Mouse (Mus musculus): ENCODE results near the gene Mars.
A peak's percentile ranks its signal among the peaks of the same experiment; 100 is the strongest.
"Not testable (repeated sequence)": the region's sequence is repeated elsewhere in the genome, so short reads cannot be mapped to it uniquely, and the experiment has no call there.

The Mars gene

DNA sequence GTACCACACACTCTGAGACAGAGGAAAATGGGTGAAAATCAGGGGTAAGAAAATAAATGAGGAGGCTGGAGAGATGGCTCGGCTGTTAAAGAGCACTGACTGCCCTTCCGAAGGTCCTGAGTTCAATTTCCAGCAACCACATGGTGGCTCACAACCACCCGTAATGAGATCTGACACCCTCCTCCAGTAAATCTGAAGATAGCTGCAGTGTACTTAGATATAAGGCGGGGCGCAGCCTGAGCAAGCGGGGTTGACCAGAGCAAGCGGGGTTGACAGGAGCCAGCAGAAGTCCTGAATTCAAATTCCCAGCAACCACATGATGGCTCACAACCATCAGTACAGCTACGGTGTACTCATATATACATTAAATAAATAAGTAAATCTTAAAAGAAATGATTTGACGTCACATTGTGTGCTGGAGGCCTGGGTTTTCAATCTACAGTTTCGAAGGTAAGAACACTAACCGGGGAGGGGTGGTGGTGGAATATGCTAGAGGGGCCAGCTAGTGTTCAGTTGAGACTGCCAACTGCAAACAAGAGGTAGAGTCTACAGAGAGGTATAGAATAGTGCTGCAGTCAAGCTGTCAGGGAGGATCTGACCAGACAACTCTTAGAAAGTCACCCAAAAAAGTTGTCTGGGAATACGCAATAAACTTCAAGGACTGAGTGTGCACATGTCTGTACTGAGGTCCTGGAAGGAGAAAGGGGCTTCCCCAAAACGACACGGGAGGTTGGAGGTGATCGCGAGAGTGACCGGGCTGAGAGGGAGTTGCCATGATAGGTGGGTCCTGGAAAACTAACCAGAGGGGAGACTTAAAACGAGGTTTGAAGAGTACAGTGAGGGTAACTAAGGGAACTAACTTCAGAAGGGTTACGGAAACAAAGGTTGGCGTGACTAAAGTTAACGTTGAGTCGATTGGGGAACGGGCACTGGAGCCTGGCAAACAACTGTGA lies 787 bp downstream of the Mars start:
- DNase-seq (ENCODE audit: low spot score in 2 of 2) = no peak

DNA sequence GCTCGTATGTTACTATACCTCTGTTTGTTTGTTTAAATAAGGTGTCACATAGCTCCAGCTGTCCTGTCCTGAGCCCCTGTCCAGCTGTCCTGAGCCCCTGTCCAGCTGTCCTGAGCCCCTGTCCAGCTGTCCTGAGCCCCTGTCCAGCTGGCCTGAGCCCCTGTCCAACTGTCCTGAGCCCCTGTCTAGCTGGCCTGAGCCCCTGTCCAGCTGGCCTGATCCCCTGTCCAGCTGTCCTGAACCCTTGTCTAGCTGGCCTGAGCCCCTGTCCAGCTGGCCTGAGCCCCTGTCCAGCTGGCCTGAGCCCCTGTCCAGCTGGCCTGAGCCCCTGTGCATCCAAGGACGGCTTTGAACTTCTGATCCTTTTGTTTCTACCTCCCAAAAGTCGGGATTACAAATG lies 2.4 kb downstream of the Mars start:
- not testable (repeated sequence) for DNase-seq (ENCODE audit: low spot score in 2 of 2)

DNA sequence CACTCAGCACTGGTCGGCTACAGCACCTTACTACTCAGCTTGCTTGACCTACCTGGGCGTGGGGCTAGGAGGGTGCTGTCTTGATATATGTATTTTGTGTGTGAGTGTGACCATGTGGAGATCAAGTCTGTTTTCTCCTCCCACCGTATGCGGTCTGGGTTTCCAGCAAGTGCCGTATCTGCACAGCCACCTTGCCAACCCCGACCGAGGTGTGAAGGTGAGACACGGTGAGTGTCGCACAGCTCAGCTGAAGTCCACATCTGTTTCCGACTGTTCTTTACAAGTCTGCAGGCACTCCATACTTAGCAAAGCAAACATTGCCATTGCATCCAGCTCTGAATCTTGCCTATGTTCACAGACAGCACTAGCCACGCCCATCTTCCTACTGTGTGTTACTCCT lies 8.4 kb downstream of the Mars start:
- no peak for DNase-seq (ENCODE audit: low spot score in 2 of 2)

DNA sequence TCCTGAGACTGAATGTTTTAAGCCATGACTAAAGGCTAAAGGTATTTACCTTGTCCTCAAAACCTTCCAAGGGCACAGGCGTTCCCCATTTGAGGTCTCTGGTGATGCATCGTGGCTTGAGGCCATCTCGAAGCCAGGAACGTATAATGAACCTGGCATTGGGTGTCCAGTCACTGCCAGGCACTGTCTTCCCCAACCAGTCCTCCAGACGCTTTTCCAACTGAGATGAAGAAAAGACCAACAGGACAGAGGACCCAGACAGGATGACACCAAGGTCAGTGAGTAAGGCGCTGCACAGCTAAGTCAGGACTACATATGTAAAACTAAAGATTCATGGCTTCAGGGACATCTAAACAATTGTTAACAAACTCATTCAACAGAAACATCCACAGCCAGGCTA lies 11.2 kb downstream of the Mars start:
- DNase-seq (ENCODE audit: low spot score in 2 of 2) = no peak

DNA sequence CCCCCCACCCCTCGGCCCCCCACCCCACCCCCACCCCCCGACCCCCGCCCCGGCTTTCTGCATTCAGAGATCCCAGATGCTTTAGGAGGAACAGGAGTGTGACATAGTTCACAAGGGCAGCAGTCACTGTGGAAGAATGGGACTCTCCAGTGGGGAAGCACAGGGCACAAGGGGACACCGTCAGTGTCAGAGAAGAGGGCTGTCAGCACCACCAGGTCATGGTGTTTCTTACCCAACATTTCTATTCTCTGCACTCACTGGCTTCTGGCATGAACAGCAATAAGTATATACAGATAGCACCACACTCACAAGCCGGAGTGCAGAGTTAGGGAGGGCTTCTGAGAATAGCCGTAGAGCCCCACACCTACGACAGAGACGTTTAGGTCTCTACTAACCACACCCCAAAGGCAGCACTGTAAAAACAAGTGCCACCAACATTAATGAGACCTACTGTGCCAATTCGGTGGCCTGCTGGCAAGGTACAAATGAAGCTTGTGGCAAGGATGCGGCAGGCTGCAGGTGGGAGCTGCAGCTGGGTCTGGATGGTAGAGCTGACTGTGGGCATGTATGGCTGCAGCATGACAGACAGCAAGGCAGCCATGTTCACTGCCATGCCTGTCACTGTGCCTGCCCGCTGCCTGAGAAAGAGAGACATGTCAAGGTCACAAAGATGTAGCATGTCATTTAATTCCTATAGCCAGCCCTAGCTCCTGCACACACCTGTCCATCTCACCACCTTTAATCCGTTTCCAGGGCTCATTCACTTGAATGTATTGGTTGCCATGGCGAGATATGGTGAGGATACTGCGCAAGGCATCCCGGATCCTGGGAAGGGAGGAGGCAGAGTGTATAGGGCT lies 14.3 kb downstream of the Mars start:
- no peak for DNase-seq (ENCODE audit: low spot score in 2 of 2)

DNA sequence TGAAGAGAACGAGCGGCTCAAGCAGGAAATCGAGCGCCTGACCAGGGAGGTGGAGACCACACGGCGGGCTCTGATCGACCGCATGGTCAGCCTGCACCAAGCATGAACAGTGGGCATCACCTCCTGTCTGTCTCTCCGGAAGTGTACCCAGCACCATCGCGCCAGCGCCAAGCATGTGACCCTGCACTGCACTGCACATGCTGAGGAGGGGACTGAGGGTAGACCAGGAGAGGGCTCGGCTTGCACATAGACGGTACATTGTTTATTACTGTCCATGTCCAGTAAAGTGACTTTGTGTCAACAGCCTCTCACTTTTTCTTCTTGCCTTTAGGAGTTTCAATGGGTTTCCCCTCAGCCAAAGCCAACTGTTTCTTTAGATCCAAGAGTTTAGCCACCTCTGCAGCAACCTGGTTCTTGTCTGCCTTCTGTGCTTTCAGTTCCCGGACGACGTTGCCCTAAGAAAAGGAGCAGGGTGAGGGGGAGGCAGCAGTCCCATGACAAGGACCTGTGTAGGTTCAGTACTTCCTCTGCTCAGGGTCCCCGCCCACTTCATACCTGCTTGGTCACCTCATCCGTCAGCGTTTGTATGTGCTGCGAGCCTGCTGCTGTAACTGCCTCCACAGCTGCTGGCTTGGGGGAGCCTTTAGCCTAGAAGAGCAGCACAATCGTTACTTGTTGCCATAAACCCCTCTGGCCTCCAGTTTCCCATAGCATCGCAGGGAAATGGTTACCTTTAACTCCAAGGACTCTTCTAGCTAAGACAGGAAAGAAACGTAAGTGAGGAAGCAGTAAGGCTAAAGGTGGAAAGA lies 15.4 kb downstream of the Mars start:
- DNase-seq (ENCODE audit: low spot score in 2 of 2) = no peak

DNA sequence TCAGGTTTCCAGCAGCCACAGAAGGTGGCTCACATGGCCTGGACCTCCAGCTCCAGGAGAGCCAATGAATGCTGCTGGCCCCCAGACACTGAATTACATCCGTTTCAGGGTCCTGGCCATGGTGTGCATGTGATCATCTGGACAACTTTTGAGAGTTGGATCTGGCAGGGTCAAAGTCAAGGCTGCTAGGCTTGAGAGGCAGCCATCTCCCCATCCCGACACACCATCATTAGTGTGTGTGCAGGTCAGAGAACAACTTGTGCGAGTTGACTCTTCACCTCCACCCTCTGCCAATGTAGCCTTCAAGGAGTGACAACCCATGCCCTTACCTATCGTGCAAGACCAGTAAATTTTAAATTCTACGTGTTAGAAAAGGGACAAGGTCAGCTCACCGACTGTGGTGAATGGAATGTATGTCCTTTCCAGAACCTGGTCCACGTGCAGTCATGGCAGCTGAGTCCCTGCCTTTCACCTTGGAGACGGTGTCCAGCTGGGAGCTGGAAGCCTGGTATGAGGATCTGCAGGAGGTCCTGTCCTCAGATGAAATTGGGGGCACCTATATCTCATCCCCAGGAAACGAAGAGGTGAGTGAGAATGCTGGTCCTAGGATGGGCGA lies 16.6 kb downstream of the Mars start:
- DNase-seq (ENCODE audit: low spot score in 2 of 2) = no peak

DNA sequence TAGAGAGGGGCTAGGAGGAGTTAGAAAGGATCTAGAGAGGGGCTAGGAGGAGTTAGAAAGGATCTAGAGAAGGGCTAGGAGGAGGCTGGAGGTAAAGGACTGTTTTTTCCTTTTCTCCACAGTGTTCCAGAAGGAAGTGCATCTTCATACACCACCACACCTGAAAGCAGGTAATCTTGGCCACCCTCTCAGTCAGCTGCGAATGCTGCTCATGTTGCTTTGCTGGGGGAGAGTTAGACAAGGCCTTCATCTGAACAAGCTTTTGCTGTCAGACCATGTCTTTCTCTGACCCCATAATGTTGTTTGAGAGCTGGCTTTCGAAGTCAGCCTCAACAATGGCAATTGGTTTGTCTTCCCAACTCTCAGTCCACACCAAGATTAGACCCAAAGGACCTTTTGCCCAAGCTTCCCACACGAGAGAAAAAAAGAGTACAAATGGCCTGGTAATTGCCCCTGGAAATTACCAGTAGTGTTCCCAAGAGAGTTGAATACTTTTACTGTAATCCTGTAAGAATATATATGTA lies 17.9 kb downstream of the Mars start:
- DNase-seq (ENCODE audit: low spot score in 2 of 2) = no peak

DNA sequence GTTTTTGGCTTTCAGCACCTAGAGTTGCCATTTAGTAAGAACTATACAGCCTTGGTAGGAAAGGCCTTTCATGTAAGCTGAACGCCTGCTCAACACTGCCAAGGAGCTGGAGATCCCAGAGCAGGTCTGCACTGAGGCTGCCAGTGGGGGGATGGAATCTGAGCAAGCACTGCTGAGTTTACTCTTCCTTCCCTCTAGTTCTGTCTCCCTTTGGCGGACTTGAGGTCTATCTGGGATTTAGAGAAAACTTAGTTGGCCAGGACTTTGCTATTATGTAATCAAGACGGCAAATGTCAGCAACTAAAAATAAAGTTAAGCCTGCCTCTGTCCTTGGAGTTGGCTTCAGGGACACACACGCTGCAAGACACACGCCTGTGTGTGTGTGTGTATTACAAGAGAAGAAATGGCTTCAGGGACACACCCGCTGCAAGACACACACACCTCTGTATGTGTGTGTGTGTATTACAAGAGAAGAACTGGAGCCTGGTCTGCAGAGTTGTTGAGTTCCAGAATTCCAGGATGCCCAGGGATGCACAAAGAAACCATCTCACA lies 18.5 kb downstream of the Mars start:
- no peak for DNase-seq (ENCODE audit: low spot score in 2 of 2)

DNA sequence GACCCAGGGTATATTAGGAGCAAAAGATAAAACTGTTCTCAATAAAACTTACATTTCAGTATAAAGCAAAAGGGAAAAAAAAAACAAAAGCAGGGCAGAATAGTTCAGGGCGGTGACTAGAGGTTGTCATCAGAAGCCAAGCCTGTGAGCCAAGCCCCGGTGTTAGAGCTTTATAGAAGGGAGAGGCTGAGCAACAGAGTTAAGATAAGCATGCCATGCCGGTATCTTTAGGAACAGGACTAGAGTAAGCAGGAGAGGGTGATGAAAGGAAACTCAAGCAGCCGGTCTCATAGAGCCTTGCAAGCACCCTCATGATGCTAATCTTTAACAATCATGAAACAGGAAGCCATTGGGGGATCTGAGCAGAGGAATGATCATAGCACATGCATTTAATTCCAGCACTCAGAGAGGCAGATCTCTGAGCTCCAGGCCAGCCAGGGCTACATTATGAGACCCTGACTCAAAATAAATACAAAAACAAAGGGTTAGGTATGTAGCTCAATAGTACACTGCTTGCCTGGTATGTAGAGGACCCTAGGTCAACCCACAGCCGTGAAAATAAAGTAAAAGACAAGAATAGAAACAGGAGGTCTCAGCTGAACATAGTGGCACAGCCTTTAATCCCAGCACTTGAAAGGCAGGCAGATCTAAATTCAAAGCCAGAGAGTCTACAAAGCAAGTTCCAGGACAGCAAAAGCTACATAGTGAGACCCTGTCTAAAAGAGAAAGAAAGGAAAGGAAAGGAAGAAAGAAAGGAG lies 19.5 kb downstream of the Mars start:
- no peak for DNase-seq (ENCODE audit: low spot score in 2 of 2)

DNA sequence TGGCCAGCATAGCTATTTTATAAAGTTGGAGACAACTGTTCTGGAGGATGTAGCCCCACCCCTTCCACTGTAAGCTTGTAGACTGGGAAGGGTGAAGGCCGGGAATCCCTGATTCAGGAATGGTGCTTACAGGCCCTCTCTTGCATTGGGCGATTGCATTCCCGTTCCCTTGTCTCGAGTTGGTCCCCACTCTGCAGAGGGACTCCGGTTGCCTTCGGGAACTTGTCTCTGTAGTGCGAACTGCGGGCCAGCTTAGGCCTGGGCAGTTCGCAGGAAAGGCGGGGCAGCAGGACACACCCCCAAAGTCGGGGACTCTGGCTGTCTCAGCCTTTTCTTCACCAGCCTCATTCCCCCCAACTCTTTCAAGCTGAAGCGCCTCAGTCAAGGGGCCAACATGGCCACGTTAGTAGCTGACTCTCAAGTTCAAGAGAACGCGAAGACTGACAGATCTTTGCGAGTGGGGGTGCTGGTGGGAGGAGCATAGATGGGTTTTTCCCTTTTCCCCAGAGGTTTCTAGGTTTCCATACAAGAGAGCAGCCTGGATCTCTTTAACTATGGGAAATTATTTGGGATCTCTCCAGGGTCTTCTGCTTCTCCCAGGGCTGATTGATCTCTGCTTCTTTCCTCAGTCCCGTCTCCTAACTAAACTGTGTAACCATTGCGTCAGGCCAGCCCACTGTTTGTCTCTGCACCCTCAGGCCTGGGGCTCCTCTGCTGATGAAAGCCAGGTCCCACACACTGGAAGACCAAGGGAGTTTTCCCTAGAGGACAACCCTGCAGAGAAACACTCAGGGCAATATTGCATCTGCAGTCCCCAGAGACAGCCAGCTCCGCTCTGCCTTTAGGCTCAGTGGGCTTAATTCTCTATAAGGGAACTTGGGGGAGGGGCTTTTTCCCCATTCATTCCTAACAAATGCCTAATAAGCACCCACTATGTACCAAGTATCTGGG lies 20.4 kb downstream of the Mars start:
- peak in 1 of 2 experiments; percentile 56 for DNase-seq (ENCODE audit: low spot score in 2 of 2)

DNA sequence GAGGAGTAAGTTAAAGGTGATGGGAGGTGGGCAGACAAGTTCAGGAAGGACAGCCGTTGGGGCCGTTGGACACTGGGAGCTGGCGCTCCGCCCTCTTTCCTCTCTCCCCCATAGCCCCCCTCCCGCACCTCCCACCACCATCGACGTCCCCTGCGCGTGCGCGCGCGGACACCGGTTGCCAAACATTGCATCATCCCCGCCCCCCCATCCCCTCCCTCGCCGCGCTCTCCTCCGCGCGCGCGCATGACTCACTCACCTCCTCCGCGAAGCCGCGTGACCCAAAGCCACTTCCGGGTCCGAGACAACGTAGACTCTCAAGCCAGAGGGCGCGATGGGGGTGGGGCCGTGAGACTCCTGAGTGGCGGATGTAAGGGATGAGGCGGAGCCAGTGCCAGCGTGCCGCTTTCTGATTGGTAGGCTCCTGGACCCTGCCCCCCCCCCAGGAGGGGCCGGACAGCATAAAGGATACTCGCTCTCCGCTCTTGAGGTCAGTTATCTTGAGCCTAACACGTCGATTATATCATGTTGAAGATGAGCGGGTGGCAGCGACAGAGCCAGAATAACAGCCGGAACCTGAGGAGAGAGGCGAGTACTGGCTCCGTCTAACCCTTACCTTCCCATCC lies 21.2 kb downstream of the Mars start:
- peak; percentile 100 for DNase-seq (ENCODE audit: low spot score in 2 of 2)

DNA sequence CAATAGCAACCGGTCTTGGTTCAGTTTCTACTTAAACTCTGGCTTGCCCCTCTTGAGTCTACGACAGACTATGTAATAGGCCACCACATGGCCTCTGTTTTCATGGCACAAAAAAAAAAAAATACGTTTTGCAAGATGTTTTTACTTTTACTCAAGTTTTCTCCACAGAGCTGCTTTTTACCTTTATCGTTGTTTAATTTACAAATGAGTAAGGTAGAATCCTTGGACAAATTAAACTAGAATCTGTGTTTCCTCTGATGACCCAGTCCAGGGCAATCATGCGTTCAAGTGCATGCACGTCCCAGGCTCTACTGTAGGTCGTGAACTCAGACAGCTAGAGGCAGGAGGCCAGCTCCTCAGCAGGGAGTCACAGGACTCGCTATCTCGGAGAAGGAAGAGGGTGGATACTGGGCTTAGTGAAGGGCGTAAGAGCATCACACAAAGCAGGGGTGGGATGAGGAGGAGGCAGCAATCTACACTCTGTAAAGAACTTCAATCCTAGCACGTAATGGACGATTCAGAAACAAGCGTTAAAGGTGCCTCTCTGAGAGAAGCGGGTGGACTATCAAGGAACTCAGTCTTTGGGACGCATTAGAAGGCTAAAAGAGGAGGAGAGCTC lies 21.9 kb downstream of the Mars start:
- DNase-seq (ENCODE audit: low spot score in 2 of 2) = peak; percentile 52 to 71

DNA sequence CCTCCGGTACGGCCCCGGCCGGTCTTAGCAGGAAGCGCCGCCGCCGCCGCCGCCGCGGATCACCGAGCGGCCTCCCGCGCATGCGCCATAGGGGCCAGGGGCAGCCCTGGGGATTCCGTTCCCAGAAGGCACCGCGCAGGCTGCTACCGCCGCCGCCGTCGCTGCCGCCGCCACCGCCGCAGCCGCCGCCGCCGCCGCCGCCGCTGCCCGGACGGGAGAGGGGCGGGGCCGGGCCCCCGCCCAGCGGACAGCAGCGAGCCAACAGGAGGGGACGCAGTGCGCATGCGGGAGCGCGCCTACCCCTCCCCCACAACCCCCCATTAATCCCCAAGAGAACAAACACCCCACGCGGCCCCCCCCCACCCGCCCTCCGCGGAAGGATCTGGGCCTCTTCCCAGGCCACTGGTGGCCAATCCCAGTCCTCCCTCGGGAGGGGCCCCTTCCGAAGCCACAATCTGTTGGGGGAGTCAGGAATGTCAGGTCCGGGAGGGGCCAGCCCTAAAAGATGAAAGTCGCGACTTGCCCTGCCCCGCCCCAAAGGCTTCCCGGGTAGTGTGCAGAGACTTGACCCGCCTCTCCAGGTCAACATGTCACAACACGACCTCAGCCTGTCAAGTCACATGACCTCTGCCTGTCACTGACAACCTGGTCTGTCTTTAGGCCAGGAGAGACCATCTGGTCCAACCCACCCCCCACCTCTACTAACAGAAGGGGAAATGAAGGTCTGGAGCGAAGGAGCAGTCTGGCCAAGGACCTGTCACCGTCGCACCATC lies 22.6 kb downstream of the Mars start, which contains the start of gene Mbd6:
Gene Mbd6, minus strand, starts transcription at position 219 of the 773 bp plus-strand sequence.
- peak; percentile 90 to 91 for DNase-seq (ENCODE audit: low spot score in 2 of 2)

DNA sequence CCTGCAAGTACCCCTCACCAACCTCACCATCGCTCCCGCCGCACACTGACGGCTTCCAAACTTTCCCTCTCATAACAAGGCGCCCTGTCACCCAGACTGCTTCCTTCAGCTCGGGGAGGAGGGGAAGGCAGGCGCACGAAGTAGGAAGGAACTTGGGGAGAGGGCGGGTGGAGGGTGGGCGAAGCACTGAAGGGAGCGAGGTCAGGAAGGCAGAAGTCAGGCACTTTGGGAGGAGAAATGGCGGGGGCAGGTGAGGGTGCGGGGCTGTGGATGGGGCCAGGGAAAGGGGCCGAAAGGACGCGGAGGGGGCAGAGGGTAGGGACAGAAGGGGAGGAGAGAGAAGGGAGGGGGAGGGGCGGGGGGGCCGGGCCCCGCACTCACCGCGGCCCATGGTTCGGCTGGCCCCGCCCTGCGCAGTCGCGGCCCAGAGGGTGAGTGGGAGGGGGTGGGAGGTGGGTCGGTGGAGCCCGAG lies 23.2 kb downstream of the Mars start:
- DNase-seq (ENCODE audit: low spot score in 2 of 2) = peak; percentile 70 to 73

DNA sequence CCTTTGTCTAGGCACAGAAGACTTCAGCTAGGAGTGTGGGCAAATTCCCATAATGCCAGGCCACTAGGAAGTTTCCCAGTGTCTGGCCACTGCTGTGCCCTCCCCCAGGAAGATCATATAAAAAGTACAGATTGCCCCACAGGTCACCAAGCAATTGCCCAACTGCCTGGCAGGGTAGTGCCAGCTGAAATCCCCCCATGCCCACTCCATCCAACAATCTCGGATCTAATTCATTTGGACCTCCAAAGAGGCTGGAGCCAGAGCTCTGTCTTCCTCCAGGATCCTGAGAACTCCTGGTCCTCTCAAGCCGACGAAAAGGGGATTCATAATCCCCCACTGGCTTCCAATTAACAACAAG lies 23.7 kb downstream of the Mars start:
- DNase-seq (ENCODE audit: low spot score in 2 of 2) = no peak

Measured in right cerebral cortex, postnatal 10 days (tissue).